Mouse (Mus musculus) heart, adult 18-20 months (tissue): ENCODE data around the gene Isy1. TPM values are rescaled to one million over a fixed set of nuclear protein-coding genes. Genes with fewer than 3 reads are reported as not detected.

Experiments used
- DNase-seq, 2 experiments: peaks; one replicate each; pipeline ENCODE4 v3.0.0; 2021 to 2022; ENCODE audit warnings: mixed read lengths in 1 of 2
- total RNA-seq, 2 experiments: library from RNA; stranded (reverse); gene quantifications; 2 replicates each; pipeline ENCODE4 v1.2.3; 2021

Isy1 gene
- total RNA-seq, 2 experiments from 2014 or later, result 21.1 to 23.9 TPM

GRCm38 (mm10) chr6:87850155-87850899 is 11.7 kb upstream of the Isy1 start:
- DNase-seq, result peak; percentile 59 to 72

GRCm38 (mm10) chr6:87849780-87850154 is 11.2 kb upstream of the Isy1 start:
- DNase-seq, result no peak

GRCm38 (mm10) chr6:87846813-87847212 is 8.2 kb upstream of the Isy1 start:
- DNase-seq, result peak; percentile 38 to 50

GRCm38 (mm10) chr6:87845031-87845695 is 6.6 kb upstream of the Isy1 start:
- no peak for DNase-seq

GRCm38 (mm10) chr6:87842254-87842653 is 3.7 kb upstream of the Isy1 start:
- no peak for DNase-seq

DNA sequence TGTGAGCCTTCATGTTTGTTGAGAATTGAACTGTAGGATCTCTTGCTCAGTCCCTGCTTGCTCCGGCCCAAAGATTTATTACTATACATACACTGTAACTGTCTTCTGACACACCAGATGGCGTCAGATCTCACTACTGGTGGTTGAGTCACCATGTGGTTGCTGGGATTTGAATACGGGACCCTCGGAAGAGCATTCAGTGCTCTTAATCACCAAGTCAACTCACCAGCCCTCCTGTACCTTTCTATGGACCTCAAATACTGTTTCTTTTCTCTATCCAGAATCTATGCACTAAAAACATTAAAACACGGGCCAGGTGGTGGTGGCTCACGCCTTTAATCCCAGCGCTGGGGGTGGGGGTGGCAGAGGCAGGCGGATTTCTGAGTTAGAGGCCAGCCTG is 3.0 kb upstream of the Isy1 start:
- DNase-seq, result no peak

DNA sequence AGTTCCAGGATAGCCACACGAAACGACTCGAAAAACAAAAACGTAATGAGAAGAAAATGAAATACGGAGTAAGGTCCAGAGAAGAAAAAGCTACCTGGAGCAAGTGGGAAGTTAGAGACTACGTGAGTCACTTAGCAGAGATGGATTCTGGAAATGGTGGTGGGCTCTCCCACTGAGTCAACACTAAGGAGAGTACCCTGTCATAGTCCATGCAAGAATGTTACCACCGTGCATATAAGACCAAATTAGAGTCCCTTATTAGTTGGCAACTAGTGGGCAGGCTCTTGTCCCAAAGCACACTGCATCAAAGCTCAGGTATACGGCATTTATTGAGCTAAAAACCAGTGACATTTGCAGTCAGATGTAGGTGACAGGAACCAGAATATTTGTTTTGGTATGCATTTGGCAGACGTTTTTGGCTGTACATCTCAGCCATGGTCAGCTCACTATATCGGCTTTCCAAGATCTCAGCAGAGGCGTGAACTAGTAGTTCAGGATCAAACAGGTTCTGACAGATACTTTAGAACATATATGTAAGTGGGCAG is 1.3 kb upstream of the Isy1 start:
- DNase-seq, result no peak

- DNase-seq, result no peak
Observed at GRCm38 (mm10) chr6:87835695-87836094, 2.9 kb downstream of the Isy1 start, which contains the start of gene Gm45140. TSS of gene Gm45140 (minus strand) at chr6:87835795.

DNA sequence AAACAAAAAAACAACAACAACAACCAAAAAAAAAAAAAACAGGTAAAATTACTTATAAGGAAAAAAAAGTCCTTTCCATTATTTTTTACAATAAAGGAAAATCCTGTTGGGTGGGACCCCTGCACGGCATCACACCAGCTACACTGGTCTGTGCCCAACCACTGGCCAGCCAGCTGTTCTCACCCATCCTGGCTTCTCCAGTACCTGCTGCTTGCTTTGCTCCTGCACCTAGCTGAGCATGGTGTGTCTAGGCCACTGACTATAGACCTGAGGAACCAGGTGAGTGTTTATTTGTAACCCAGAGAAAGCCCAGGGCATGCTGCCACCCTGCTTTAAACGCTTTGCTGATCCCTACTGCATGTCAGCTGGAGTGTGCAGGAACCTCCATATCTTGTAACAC is 18.2 kb downstream of the Isy1 start:
- no peak for DNase-seq

GRCm38 (mm10) chr6:87814486-87814885 is 24.1 kb downstream of the Isy1 start:
- DNase-seq, result no peak

- DNase-seq, result no peak
Observed at GRCm38 (mm10) chr6:87812656-87813055, 25.9 kb downstream of the Isy1 start.

GRCm38 (mm10) chr6:87811675-87812338 is 26.8 kb downstream of the Isy1 start, which contains the start of gene Rab43:
TSS of gene Rab43 (minus strand) at chr6:87812164.
- DNase-seq, result peak; percentile 97

DNA sequence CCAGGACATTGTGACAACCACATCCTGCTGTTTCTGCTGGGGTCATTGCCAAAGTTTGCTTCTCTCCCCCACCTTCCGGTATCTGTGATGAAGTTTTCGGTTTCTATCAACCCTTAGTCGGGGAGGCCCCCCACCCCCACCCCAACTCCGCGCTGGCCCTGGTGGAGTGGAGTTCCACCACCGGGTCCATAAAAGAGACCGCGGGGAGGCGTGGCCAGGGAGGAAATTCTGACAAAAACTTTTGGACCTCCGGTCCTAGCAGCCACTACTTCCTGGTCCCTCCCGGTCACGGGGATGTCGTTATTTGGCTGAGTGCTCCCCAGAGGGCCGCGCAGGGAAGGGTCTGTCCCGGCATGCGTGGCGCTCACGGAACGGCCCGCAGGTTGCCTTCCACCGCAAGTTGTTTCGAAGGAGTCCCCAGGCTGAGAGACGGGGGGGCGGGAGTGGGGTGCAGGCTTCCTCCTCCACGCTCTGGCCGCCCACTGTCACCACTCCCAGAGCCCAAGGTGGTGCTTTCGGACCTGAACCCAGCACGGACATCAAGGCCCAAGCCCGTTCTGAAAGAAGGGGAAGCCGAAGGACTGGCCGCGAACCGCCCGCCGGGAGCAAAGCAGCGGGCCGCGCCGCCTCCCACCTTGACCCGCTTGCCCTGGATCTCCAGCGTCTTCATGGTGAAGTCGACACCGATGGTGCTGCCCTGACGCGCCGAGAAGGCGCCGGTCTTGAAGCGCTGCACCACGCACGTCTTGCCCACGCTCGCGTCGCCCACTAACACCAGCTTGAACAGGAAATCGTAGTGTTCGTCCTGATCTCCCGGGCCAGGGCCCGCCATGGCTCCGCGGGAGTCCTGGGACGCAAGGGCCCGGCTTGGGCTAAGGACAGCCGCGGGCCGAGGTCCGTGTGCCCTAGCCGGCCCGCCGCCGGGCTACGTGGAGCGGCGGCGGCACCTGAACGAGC is 27.6 kb downstream of the Isy1 start:
- DNase-seq, result peak; percentile 83 to 90

GRCm38 (mm10) chr6:87810311-87810710 is 28.3 kb downstream of the Isy1 start:
- DNase-seq, result no peak

- DNase-seq, result no peak
Observed at GRCm38 (mm10) chr6:87809651-87810161, 28.9 kb downstream of the Isy1 start.

- DNase-seq, result no peak
Observed at GRCm38 (mm10) chr6:87809144-87809543, 29.5 kb downstream of the Isy1 start.

DNA sequence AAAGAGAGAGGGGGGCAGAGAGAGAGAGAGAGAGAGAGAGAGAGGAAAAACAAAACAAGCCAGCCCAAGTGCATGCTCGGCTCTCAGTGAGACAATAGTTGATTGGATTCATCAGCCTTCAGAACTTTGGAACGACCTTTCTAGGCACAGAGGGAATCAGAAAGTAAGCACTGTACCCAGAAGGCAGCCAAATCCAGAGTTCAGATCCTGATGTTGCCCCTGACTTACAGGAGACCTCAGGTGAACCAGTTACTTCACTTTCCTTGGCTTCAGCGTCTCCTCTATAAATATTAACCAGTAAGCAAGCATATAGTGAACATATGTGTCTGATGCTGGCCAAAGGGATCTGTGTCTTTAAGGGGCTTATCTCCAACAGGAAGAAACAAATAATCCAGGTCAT is 30.1 kb downstream of the Isy1 start:
- DNase-seq, result no peak

GRCm38 (mm10) chr6:87807735-87808440 is 30.7 kb downstream of the Isy1 start:
- no peak for DNase-seq

DNA sequence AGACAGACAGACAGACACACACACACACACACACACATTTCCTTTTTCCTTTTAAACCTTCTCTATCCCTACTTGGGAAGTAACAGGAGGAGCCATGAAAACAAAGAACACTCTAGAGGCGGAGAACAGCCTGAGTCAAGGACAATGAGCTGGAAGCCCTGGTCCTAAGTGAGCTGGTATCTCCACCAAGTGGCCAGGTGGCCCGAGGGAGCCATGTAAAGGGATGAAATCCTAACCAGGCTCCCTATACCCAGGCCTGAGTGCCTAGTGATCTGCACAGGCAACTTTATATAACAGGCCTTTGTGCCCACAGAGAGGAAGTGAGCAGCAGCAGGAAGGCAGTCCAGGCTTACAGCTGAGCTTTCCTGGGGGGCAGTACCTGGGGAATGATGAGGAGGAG is 31.7 kb downstream of the Isy1 start:
- DNase-seq, result no peak

DNA sequence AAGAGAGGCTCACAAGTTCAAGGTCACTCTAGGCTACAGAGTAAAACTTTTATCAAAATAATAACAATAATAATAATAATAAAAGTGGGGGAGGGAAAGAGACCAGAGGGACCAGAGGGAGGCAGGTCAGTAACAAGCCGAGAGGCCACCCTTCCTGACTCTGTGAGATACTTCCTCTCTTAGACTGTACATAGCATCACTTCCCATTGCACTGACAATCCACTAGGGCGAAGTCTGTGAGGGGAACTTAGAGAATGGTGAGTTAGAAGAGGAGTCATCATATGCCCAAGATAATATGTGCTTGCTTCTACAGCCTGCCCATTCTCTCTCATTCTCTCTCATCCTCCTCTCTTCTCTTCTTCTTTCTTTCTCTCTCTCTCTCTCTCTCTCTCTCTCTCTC is 32.6 kb downstream of the Isy1 start:
- peak in 1 of 2 experiments; percentile 29 for DNase-seq

GRCm38 (mm10) chr6:87805448-87805847 is 33.1 kb downstream of the Isy1 start:
- DNase-seq, result no peak
